Mouse (Mus musculus) ES-E14 (cell line): ENCODE measurements at regions not wholly inside any gene's neighbourhood (a gene's known extent, or its start where the extent isn't known, plus 50 kb on each side); places are given as distances from the start of the nearest gene placed in this dataset.
A peak's percentile ranks its signal among the peaks of the same experiment; 100 is the strongest.

ENCODE experiments used
- DNase-seq: peaks from one replicate; pipeline ENCODE4 v3.0.0-alpha.2; 2013; ENCODE audit warnings: low read depth, low spot score
- H3K27ac ChIP-seq: 2 replicates; pipeline ENCODE4 v1.5.1; 2012; ENCODE audit warnings: low read depth, mild to moderate bottlenecking, low read length, moderate library complexity, mixed read lengths; ENCODE audit not compliant: poor library complexity, insufficient read depth, severe bottlenecking
- H3K36me3 ChIP-seq: 2 replicates; pipeline ENCODE4 v1.6.1; 2012; ENCODE audit warnings: mild to moderate bottlenecking, low read length, moderate library complexity, mixed read lengths; ENCODE audit not compliant: control insufficient read depth, poor library complexity, insufficient read depth, severe bottlenecking
- H3K4me1 ChIP-seq, 2 experiments: fragments of 150-350 bp in 1 of 2; sonication (generic) in 1 of 2; 2 replicates each; pipeline ENCODE4 v1.6.1; 2012; ENCODE audit warnings: low read length in 2 of 2, mild to moderate bottlenecking in 1 of 2, mixed read lengths in 1 of 2; ENCODE audit not compliant: control insufficient read depth in 2 of 2, insufficient read depth in 2 of 2, poor library complexity in 1 of 2
- H3K4me3 ChIP-seq, 2 experiments: fragments of 150-350 bp in 1 of 2; sonication (generic) in 1 of 2; 2 replicates each; pipeline ENCODE4 v1.5.1; 2012; ENCODE audit warnings: low read length in 2 of 2, low read depth in 1 of 2, mild to moderate bottlenecking in 1 of 2, mixed read lengths in 1 of 2; ENCODE audit not compliant: insufficient read depth in 1 of 2, poor library complexity in 1 of 2, severe bottlenecking in 1 of 2
- H3K9ac ChIP-seq: 2 replicates; pipeline ENCODE4 v1.6.1; 2012; ENCODE audit warnings: low read depth, mild to moderate bottlenecking, low read length, mixed read lengths; ENCODE audit not compliant: poor library complexity, insufficient read depth, severe bottlenecking
- H3K9me3 ChIP-seq: fragments of 150-350 bp; sonication (generic); 2 replicates; pipeline ENCODE4 v1.6.1; 2012; ENCODE audit warnings: low read depth, mild to moderate bottlenecking, low read length; ENCODE audit not compliant: control insufficient read depth, insufficient read depth
- CHD2 ChIP-seq: IDR thresholded peaks from 2 replicates; pipeline ENCODE4 v1.6.1; 2014; ENCODE audit warnings: mild to moderate bottlenecking, low read depth, low read length, inconsistent platforms
- HCFC1 ChIP-seq: IDR thresholded peaks from 2 replicates; pipeline ENCODE4 v1.6.1; 2012; ENCODE audit warnings: low read length, inconsistent platforms, borderline replicate concordance; ENCODE audit not compliant: insufficient read depth
- MAFK ChIP-seq: IDR thresholded peaks from 2 replicates; pipeline ENCODE4 v1.6.1; 2014; ENCODE audit warnings: mild to moderate bottlenecking, low read depth, low read length, inconsistent platforms; ENCODE audit not compliant: insufficient read depth
- ZC3H11A ChIP-seq: IDR thresholded peaks from 2 replicates; pipeline ENCODE4 v1.6.1; 2012; ENCODE audit warnings: low read depth, mild to moderate bottlenecking, inconsistent platforms, low read length, borderline replicate concordance
- ZNF384 ChIP-seq: IDR thresholded peaks from 2 replicates; pipeline ENCODE4 v1.6.1; 2012; ENCODE audit warnings: low read depth, low read length, inconsistent platforms
- in situ Hi-C, 2 experiments: fragments of 600-800 bp; cut with MboI; formaldehyde crosslinking; loops; one replicate each; pipeline ENCODE4 v1.15.1; 2025; ENCODE audit warnings: low sequenced_read_pairs in 2 of 2, inconsistent platforms in 1 of 2; ENCODE audit not compliant: unreplicated experiment in 2 of 2

- in situ Hi-C loops = loop anchor here in 1 of 2 experiments (25.0 kb wide), 2 partner anchors 570 to 745 kb away; no protein-coding TSS in a partner anchor
- Histone ChIP-seq H3K27ac (no peak overlapping the region), H3K4me1 (no peaks in the 10 kb centered on the region), H3K36me3 (no peaks in the 10 kb centered on the region), H3K9ac (no peak overlapping the region), H3K4me3 (no peak overlapping the region), H3K9me3 (no peaks in the 10 kb centered on the region)
- no peak for TF ChIP-seq CHD2
- TF ChIP-seq MAFK = no peak
- no peak for TF ChIP-seq HCFC1
- peak; percentile 86 for TF ChIP-seq ZC3H11A
- TF ChIP-seq ZNF384 = no peak
- peak; percentile 45 for DNase-seq
Measured at GRCm38 (mm10) chr2:106081951-106082350, 78.6 kb upstream of the Dnajc24 start.

DNA sequence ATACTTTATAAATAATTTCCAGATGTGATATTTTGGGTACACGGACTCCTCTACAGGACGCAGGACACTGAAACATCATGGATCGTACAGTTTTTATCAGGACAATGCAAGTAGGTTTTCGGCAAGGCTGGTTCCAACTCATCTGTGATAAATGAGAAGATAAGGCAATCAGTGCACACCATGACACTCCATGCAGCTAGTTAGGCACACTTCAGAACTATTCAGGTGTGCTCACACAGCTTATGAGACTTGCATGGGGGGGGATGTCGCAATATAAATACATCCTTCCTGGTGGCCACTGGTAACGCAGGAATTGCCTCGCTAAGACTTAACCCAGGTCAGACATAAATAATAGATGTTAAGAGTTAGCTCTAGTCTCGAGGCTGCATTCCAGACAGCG, 77.3 kb upstream of the Dnajc24 start:
- TF ChIP-seq ZC3H11A = no peak
- no peak for TF ChIP-seq CHD2
- TF ChIP-seq HCFC1 = no peak
- TF ChIP-seq MAFK = no peak
- no peak for TF ChIP-seq ZNF384
- H3K9ac ChIP-seq = no peak overlapping the region
- in situ Hi-C loops = loop anchor here in 1 of 2 experiments (25.0 kb wide), 2 partner anchors 568 to 743 kb away; no protein-coding TSS in a partner anchor
- no peaks in the 10 kb centered on the region for H3K9me3 ChIP-seq
- no peak overlapping the region for H3K4me3 ChIP-seq
- no peaks in the 10 kb centered on the region for H3K36me3 ChIP-seq
- no peak for DNase-seq
- no peak overlapping the region for H3K27ac ChIP-seq
- no peaks in the 10 kb centered on the region for H3K4me1 ChIP-seq

DNA sequence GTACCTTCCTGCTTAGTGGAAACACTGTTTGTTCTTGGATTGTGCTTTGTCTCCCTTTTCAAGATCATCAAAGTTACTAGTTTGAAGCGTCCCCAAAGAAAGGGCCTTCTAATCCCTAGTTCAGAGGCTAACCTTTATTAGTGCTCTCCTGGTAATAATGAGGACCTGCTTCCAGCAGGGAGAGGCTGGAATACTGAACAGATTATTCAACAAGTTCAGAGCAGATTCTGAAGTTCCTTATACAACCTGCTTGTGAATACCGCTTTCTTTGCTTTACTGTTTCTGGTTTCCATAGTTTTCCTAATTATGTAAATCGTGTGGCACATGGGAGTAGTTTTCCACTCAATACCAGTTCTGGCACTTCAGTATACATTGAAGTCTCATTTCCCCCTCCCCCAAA, 75.2 kb upstream of the Dnajc24 start:
- DNase-seq = no peak
- Histone ChIP-seq H3K9ac (no peak overlapping the region), H3K4me3 (no peak overlapping the region), H3K4me1 (no peaks in the 10 kb centered on the region), H3K36me3 (no peaks in the 10 kb centered on the region), H3K27ac (no peak overlapping the region), H3K9me3 (no peaks in the 10 kb centered on the region)
- in situ Hi-C loops = loop anchor here in 1 of 2 experiments (25.0 kb wide), 2 partner anchors 566 to 741 kb away; no protein-coding TSS in a partner anchor
- TF ChIP-seq HCFC1 = no peak
- no peak for TF ChIP-seq MAFK
- TF ChIP-seq ZNF384 = no peak
- TF ChIP-seq ZC3H11A = no peak
- no peak for TF ChIP-seq CHD2

GRCm38 (mm10) chr2:106074441-106074840, 71.1 kb upstream of the Dnajc24 start:
- Histone ChIP-seq H3K9me3 (no peaks in the 10 kb centered on the region), H3K4me3 (no peak overlapping the region), H3K27ac (no peak overlapping the region), H3K4me1 (no peaks in the 10 kb centered on the region), H3K9ac (no peak overlapping the region), H3K36me3 (no peaks in the 10 kb centered on the region)
- DNase-seq = no peak
- in situ Hi-C loops = no loop called here
- TF ChIP-seq HCFC1 = no peak
- no peak for TF ChIP-seq ZNF384
- TF ChIP-seq MAFK = no peak
- TF ChIP-seq ZC3H11A = no peak
- TF ChIP-seq CHD2 = no peak

- Histone ChIP-seq H3K4me1 (no peaks in the 10 kb centered on the region), H3K9me3 (no peaks in the 10 kb centered on the region), H3K9ac (no peak overlapping the region), H3K4me3 (no peak overlapping the region), H3K27ac (no peak overlapping the region), H3K36me3 (no peaks in the 10 kb centered on the region)
- no peak for TF ChIP-seq ZNF384
- TF ChIP-seq MAFK = peak; percentile 69
- no peak for DNase-seq
- in situ Hi-C loops = no loop called here
Measured at GRCm38 (mm10) chr2:106064316-106064715, 61.0 kb upstream of the Dnajc24 start.
